Mouse (Mus musculus): ENCODE measurements around the gene Hist1h2ae. TPM values are rescaled to one million over a fixed set of nuclear protein-coding genes. Genes with fewer than 3 reads are reported as not detected.
"Not testable (repeated sequence)": the region's sequence is repeated elsewhere in the genome, so short reads cannot be mapped to it uniquely, and the experiment has no call there.

Hist1h2ae gene
- polyA plus RNA-seq (2015; fragmentation: Nextera tagmentation; extraction: Ambion mirVana): 198 and 214 TPM in 2 replicates

GRCm38 (mm10) chr13:23571022-23571503, at the start of gene Hist1h2ae, which contains the start of gene Hist1h2bg:
Gene Hist1h2ae, minus strand, starts transcription at chr13:23571220.
Gene Hist1h2bg, plus strand, starts transcription at chr13:23571396.
- peak; percentile 94 for DNase-seq (ENCODE audit: low spot score)

GRCm38 (mm10) chr13:23620056-23620732, 49.2 kb upstream of the Hist1h2ae start:
- DNase-seq (ENCODE audit: low spot score): peak; percentile 17

DNA sequence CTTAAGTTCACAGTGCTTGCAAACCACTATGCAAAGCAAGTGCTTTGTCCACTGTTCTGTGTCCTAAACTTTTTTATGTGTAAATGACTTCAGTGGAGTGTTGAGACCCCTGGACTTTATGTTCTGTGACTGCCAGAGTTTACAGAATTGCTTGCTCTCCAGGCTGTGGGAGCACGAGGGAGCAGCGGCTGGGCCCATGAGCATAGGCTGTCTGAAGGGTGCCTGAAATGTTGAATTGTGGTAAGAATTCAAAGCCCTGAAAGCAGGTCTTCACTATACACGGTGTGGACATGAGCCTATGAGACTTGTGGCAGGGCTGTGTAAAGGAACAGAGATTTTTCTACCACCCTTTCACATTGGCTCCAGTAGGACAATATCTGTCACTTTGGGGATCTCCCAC, 40.6 kb upstream of the Hist1h2ae start:
- DNase-seq (ENCODE audit: low spot score): no peak

DNA sequence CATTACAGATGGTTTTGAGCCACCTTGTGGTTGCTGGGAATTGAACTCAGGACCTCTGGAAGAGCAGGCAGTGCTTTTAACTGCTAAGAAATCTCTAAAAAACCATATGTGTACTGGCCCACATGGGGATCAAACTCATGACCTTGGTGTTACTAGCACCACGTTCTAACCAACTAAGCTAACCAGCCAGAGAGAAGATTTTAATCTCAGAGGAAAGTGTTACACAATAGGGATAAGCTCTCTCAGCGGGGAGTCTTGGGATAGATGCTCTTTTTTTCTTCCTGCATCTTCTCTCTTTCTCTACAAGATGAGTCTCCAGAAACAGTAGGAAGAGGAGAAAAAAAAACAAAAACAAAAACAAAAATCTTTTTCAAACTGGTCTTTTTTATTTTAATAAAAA, 39.4 kb upstream of the Hist1h2ae start:
- no peak for DNase-seq (ENCODE audit: low spot score)

GRCm38 (mm10) chr13:23609844-23610243, 38.8 kb upstream of the Hist1h2ae start:
- DNase-seq (ENCODE audit: low spot score): no peak

- no peak for DNase-seq (ENCODE audit: low spot score)
These were observed 38.2 kb upstream of the Hist1h2ae start for GRCm38 (mm10) chr13:23609209-23609608.

DNA sequence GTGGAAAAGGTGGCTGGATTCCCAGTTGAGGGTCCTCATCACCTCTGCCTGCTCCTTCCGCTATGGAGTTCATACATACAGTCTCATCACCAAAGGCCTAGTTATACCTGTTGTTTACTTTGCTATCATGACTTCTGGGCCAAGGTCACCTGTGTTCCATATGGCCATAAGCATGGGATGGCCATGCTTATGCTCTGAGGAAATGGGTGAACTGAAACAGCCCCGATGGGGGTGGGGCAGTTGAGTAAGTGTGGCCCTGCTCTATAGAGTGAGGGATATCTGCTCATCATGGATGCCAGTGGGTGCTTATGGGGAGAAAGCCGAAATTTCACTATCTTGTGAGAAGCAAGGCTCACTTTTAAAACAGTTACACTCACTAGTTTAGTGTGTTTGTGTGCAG, 34.0 kb upstream of the Hist1h2ae start:
- no peak for DNase-seq (ENCODE audit: low spot score)

DNA sequence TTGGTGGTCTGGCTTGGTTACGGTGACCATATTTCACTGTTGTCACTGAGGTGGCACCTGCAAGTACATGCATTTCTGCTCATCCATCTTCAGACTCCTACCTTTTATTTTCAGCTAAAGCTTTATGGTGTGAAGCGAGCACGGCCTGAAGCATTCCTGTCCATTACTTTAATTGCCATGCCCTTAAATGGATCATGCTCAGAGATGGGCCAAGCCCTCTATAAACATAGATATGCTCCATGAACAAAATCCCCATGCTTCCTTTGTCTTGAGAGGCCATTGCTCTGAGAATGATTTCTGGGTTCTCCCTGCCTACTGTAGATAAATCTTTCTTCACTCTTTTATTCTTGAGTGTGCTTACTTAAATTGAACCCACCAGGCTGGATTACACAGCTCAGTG, 33.4 kb upstream of the Hist1h2ae start:
- DNase-seq (ENCODE audit: low spot score): no peak

GRCm38 (mm10) chr13:23603182-23603699, 32.2 kb upstream of the Hist1h2ae start:
- no peak for DNase-seq (ENCODE audit: low spot score)

- peak; percentile 83 for DNase-seq (ENCODE audit: low spot score)
These were observed 26.9 kb upstream of the Hist1h2ae start for GRCm38 (mm10) chr13:23597957-23598356.

DNA sequence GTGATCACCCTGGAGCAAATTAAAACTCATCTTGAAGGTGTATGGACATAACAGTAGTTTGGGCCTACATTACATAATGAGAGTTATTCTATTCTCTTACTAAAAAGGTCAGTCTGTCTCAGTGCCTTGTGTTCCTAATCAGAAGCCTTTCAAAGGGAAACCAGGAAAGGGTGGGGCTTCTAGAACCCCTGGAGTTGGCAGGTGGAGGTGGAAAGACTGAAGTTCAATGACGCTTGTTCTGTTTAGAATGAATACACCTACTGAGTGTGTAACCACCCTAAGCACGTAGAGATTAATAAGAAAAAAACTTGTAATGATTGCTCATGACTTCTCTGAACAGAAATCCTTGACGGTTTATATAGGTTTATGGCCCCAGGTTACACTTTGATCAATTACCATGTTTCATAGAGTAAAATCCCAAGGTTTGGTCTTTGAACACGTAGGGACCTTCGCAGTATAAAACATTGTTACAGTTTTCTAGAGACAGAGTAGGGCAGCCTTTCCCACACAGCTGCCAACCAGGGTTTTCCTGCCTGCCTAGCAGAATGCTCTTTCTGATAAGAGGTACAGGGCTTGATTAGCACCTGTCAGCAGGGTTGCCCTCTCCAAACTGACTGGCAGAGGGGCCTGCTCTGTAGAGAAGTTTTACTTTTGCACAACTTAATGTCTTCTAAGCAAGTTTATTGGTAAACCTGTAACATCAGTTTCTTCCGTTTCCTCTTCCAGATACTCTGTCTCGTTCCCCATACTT, 24.8 kb upstream of the Hist1h2ae start:
- DNase-seq (ENCODE audit: low spot score): no peak

GRCm38 (mm10) chr13:23595185-23595584, 24.2 kb upstream of the Hist1h2ae start:
- DNase-seq (ENCODE audit: low spot score): no peak

DNA sequence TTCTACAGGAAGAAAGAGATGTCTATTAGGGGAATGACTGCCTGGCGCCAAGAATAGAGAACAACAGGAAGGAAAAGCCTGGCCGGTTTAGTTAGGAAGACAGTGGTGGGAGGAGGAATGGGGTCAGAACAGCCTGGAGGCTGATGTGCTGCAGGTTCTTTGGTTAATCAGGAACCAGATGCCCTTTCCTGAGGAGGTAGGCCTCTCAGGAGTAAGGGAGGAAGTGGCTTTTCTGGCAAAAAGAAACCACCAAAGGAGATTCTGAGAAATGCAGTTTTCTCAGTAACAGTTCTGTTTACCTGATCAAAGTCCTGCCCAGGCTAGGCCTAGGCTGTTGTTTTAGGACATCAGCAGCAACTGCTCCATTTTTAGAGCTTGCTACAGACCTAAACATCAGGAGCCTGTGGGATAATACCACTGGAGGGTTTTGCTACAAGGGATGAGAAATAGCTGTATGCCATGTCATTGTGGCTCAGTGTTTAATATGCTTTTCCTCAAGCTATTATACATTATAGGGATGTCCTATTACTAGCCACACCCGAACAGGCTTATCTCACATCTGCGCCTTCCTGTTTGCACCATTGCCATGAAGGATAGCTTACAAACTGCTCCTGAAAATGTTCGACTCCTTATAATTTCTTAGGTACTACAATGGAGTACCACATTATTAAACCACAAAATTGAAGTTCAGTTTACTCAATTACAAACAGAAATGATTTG, 22.2 kb upstream of the Hist1h2ae start:
- DNase-seq (ENCODE audit: low spot score): peak; percentile 28

DNA sequence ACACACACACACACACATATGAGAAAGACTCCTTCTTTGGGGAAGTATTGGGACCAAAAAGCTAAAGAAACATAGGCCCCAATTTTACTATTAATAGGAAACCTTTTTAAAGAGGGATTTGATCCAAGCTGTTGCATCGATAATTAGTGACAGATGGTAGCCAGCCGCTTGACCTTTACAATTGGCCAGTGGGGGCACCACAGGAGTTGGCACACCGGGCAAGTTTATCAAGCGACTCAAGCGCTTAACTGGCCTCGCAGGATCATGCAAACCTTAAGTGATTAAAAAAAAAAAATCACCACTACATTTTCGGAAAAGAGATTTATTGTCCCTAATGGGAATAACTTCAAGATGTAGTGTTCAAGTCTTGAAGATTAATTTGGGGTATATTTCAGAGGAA, 21.6 kb upstream of the Hist1h2ae start:
- no peak for DNase-seq (ENCODE audit: low spot score)

DNA sequence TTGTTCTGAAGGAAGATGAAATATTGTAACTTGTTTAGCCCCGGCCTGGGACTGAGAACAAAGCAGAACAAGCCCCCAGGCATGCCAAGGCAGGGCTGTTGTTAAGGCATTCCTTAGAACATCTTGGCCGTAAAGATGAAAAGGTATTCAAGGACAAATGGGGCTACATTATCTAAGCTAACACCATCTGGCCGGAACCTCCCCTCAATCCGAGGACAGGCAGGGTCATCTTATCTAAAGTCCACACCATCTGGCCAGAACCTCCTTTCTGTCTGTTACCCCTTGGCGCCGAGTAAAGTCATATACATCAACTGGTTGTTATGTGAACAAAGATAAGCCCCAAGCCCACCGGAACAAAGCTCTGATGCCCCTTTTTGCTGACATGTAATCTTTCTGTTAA, 20.9 kb upstream of the Hist1h2ae start:
- DNase-seq (ENCODE audit: low spot score): not testable (repeated sequence)

DNA sequence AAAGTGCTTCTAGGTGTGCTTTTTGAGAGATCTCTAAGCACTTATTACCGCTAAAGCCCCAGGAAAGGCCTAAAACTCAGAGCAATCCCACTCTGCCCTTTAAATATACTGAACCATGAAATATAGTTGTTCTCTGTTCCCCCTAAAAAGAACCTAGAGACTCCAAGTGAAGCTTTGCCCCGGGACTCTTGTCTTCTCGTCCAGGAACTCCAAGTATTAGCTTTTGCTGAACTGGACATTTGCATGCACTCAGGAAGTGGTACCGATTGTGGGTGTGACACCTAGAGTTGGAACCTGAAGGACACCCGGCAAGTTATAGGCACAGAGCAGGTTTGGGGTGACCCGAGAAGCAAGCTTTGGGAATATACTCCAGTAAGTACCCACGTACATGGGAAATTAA, 20.2 kb upstream of the Hist1h2ae start:
- DNase-seq (ENCODE audit: low spot score): no peak

- no peak for DNase-seq (ENCODE audit: low spot score)
These were observed 15.9 kb upstream of the Hist1h2ae start for GRCm38 (mm10) chr13:23586940-23587225.

GRCm38 (mm10) chr13:23586099-23586939, 15.3 kb upstream of the Hist1h2ae start:
- DNase-seq (ENCODE audit: low spot score): no peak

- peak; percentile 95 for DNase-seq (ENCODE audit: low spot score)
These were observed 14.6 kb upstream of the Hist1h2ae start for GRCm38 (mm10) chr13:23585442-23586098.

- peak; percentile 76 for DNase-seq (ENCODE audit: low spot score)
These were observed 14.0 kb upstream of the Hist1h2ae start for GRCm38 (mm10) chr13:23585029-23585441.

Data from thymus, postnatal 0 days (tissue).